Mouse (Mus musculus): ENCODE measurements around the gene Zfp62.

Gene Zfp62

DNA sequence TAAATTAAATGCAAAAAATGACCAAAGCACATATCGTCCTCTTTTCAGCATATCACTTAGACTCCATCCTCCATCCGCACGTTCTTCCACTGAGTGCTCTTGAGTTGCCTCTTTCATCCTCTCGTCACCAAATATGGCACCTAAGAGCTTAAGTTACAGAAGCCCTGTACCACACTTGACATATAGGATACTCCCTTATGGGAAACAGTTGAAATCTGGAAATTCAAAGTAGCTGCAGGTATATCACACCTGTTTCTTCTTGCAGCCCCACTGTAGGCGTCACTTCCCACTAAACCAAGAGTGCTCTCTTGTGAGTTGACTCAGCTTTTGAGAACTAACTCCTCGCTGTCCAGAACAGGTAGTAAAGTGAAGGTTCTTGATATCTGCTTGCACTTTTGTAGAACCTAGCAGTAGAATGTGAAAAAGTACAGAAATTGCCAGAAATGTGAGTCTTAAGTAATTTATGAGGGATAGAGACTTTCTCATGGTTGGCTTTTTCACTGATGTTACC, 2.0 kb downstream of the Zfp62 start:
- no peak for DNase-seq (ENCODE audit: low spot score)

DNA sequence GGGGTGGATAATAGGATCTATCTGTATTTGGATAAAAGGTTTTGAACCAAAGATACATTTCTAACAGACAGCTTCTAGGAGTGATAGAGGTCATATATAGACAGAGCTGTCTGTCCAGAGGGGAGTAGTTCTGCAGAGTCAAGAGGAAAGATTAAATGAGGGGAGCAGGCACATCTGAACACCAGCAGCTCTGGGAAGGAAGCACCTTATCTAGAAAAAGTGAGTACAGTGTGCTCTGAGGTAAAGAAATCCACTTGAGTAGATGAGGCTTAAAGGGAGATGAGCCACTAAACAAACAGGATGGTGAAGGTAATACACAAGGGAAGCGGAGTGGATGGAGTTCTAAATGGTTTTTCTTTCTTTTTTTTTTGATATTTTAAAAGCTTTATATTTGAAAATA, 4.4 kb downstream of the Zfp62 start:
- no peak for DNase-seq (ENCODE audit: low spot score)

DNA sequence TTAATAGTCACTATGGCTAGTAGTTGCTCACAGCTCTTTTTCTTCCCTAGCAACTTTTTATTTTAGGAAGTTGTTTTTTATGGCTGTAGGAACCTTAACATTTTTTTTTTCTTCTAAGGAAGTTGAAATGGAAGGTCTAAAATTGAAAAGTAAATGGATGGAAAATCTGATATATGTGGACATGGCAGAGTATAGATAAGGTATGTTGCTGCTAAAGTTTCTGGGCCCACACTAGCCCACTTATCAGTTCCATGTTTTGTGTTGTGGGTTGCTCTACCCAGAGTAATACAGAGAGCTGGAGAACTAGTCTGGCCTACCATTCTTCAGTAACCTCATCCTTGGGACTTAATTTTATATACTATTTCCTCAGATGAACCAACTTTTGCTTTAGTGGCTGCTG, 9.5 kb downstream of the Zfp62 start:
- no peak for DNase-seq (ENCODE audit: low spot score)

DNA sequence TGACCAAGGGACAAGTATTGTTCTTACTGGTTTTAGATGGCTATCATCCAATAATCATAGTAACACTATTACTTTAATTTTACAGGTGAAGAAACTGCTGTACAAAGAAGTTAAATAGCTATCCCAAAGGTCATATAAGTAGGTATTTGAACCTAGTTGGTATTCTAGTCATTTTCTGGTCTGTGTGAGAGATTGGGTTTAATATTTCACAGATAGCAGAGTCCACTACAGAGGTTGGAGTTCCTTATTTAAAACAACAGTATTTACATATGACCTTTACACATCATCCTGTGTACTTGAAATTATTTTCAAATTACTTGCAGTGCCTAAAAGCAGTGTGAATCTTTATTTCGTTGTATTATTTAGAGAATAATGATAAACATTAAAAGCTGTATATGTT, 10.4 kb downstream of the Zfp62 start:
- DNase-seq (ENCODE audit: low spot score) = no peak

DNA sequence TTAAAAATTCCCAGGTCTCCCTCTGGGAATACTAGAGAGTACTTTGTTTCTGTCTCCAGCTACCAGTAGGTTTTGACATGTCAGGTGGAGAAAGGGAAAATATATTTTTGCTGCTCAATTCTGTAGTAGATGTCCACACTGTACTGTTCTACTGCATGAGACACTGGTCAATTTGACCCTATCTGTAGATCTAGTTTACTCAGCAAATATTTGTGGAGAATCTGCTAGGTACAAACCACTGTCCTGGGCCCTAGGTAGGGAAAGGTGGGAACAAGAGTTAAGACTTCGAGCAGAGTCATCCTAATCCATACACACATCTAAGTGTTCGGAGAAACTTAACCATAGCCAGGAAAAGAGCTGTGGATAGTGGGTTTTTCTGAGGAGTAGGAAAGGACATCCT, 16.2 kb downstream of the Zfp62 start:
- DNase-seq (ENCODE audit: low spot score) = no peak

DNA sequence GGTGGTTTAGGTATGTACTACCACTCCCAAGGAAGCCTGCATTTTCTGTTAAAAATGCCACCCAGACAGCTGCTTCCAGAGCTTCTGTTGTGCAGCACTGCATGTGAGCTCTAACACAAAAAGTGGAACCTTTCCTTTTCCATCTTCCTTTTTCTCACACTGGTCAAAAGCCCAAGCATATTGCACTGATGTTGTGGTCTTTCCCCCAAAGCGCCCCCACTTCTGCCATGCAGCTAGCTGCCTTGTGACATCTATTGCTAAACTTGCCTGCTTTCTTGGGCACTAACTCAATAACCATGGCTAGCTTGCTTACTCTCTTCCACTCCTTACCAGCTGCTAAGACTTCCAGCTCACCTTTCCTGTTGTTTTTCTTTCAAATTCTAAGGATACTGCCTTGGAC, 21.4 kb downstream of the Zfp62 start:
- DNase-seq (ENCODE audit: low spot score) = no peak

DNA sequence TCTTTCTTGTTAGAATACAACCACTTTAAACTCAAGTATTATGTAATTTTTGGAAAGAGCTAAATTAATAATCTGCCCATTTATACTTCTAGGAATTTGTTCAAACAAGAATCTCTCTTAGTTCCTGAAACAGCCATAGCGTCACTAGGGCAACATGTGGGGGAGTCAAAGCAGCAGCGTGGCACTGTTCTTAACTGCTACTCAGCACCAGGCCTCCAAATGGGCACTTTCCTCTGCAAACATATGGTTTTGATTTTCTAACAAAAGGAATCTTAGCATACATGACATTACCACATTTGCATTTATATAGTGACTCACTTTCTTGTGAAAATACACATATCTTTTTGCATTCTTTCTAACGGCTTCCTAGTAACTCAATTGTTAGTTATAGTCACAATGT, 29.7 kb downstream of the Zfp62 start:
- no peak for DNase-seq (ENCODE audit: low spot score)

DNA sequence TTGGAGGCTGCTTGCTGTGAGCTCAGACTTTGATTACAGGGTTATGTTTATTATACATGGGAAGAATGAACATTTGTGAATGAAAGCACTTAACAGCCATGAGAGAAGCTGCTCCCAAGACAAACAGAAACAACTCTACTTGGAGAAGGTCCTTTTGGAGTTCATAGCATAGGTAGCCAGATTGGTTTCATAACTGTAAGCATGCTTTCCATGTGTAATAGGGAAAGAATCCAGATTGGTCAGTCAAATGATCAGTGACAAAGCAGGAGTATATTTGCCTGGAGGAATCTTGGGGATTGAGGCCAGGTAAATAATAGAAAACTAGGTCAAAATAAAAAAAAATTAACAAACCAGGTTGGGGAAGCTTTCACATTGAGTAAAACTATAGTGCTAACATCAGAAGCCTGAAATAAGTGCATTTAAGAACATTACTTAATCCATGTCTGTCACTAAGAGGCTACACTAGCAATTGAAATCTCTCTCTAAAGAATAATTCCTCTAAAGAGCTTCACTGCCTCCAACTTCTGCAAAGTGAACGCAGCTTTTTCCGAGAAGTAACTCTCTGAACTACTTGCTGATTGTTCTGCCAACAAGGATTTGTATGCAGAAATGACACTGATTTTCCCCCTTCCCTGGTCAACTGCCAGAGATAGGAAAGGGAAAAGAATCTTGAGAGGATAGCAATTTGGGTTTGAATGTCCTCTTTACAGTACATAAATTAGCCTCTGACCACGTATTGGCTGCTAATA, 32.5 kb downstream of the Zfp62 start:
- no peak for DNase-seq (ENCODE audit: low spot score)

DNA sequence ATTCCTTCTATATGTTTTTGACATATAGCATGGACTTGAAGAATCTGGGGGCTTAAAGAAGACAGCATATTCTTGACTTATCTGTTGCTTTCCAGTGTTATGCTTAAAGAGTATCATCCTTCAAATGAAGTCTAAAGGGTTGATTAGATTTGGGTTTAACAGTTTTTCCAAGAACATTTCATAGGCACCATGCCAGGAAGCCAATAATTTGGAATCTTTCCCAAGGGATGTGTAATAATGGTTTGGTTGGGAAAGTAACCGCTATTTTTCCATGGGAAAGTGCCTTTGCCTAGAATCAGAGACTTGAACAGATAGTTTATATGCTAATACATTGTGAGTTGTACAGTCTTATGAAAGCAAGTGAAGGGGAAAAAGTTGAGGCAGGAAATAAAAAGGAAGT, 33.8 kb downstream of the Zfp62 start:
- no peak for DNase-seq (ENCODE audit: low spot score)

DNA sequence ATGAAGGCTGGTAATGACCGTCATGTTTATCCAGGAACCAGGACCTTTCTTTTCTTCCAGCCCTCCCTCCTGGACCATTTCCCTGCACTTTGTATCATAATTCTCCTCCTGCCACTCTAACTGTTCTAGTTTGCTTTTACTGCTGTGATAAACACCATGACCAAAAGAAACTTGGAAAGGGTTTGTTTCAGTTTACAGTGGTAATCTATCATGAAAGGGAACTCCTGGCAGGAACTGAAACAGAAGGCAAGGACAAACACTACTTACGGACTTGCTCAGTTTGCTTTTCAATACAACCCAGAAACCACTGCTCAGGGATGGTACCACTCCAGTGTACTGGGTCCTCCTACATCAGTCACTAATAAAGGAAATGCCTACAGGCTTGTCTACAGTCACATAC, 34.4 kb downstream of the Zfp62 start:
- DNase-seq (ENCODE audit: low spot score) = no peak

DNA sequence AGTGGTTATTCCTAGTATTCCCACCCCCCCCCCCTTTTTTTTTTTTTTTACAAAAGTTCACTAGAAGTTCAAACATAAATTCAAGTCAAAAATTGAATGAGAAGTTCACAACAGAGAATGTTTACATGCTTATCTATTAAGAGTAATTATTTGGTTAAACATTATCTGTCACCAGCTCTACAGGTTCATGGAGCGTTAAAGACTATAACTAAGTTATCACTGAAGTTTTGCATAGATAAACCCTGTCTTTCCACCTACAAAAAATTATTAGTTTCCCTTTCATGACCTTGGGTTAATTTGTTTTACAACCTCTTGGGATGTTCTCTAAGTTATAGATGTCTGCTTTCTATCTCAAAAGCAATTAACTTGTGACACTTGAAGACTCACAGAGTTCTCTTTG, 37.2 kb downstream of the Zfp62 start:
- DNase-seq (ENCODE audit: low spot score) = no peak

DNA sequence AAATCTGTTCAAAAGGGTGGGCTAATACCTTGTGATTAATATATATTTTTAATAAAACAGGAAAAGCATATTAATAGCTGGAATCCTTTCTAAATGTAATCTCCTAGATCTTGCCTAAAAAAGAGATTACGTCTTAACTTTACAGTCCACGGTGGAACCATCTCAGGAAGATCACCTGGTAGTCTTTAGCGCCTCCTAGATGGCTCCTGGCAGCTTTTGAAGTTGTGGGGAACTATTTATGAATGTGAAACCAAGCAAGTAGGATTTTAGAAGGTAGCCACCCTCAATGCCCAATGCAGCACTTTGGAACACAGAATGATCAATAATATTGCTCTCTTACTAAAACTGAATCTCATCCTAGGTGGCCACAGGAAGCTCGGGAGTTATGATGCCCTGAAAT, 37.8 kb downstream of the Zfp62 start:
- DNase-seq (ENCODE audit: low spot score) = no peak

DNA sequence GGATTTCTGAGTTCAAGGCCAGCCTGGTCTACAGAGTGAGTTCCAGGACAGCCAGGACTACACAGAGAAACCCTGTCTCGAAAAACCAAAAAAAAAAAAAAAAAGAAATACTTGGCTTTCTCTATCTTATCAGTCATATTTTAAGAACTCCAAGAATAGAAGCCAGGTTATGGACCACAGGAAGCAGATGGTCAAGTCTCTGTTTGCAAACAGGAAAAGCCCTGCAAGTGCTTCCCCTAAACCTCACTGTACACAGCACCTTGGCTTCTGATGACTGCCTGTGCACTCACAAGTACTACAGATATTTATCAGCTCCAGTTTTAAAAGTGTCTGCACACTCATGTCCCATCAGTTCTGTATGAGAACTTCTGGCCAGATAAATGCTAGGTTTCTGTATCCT, 38.4 kb downstream of the Zfp62 start:
- DNase-seq (ENCODE audit: low spot score) = no peak

DNA sequence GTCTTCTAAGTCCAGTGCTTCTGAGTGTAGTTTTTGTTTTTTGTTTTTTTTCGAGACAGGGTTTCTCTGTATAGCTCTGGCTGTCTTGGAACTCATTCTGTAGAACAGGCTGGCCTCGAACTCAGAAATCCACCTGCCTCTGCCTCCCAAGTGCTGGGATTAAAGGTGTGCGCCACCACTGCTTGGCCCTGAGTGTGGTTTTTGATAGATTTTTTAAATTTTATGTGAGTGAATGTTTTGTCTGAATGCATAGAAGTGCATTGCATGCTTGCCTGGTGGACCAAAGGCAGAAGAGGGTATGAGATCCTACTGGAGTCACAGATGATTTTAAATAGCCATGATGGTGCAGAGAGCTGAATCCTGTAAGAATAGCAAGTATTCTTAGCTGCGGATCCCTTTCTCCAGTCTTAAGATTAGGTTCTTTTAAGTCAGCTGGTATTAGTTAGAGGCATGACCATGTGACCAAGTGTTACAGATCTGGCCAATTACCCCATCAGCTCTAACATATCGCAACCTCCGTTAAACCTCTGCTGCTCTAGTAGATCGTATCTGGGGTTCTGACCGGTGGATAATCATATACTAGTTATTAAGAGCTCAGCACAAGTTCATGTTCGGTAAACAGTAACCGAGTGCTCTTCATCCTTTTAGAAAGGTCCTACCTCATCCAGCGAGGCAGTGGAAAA, 40.0 kb downstream of the Zfp62 start:
- no peak for DNase-seq (ENCODE audit: low spot score)

DNA sequence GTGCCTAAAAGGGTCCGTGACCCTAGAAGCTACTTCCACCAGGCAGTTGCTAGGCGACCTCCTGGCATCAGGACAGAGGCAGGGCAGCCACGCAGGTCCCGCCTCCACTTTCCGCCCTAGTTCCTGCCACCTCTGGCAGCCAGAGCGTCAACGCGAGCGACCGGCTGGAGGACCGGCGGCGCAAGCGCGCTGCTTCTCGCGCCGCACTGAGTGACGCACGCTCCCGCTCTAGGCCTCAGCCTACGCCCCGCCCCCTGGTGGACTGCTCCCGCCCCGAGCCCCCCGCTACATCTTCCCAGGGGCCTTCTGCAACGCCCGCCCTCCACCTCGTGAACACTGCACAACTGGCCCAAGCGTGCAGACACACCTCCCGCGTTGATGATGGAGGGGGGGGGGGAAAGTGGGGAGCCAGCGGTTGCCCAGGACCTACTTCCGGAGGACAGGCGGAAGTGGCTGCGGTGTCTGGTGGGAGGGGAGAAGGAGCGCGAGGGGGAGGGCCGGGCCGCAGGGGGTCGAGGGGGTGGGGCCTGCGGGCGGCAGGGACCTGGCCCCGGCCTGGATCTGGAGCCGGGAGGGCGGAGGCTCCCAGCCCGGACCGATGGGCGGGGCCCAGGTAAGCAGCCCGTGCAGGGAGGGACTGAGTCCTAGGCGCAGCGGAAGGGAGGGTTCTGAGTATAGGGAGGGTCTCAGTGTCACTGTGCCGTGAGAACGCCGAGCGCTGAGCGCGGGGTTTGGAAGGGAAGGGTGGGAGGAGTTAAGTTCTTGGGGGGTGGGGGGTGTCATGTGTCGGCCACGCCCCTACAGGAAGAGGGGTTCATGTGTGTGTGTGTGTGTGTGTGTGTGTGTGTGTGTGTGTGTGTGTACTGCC, 40.9 kb downstream of the Zfp62 start, which contains the start of gene Mgat1:
Mgat1 (plus strand) TSS at position 465 of the 868 bp plus-strand sequence.
- DNase-seq (ENCODE audit: low spot score) = peak; percentile 94

DNA sequence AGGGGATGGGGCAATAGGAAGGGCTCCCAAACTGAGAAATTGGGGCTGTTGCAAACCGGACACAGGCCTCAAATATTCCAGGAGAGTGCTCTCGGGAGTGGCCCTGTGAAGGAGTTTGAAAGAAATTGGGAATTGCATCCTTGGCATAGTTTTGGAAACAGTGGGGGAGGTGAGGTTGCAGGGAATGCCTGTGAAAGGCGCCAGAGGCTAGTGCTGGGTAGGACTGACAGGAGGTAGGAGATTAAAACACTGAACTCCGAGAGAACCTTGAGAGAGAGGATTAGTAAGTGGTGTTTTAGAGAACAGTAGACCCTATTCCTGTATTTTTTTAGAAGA, 41.5 kb downstream of the Zfp62 start:
- DNase-seq (ENCODE audit: low spot score) = no peak

DNA sequence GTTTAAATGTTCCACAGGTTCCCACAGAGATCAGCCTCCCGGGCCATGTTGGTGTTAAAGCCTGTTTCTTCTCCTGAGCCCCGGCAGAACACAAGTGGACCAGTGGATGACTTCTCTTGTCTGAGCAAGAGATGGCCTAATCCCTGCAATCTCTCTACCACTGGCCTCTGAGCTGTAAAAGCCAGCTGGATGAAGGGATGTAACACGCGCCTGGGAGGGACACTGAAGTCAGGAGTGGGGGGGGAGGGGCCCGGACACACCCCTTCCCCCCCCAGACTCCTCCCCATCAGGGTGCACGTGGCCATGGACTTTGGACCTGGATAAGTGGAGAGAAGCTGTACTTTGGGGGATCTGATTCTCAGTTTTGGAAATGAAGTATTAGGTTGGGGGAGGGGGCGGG, 42.1 kb downstream of the Zfp62 start:
- DNase-seq (ENCODE audit: low spot score) = no peak

DNA sequence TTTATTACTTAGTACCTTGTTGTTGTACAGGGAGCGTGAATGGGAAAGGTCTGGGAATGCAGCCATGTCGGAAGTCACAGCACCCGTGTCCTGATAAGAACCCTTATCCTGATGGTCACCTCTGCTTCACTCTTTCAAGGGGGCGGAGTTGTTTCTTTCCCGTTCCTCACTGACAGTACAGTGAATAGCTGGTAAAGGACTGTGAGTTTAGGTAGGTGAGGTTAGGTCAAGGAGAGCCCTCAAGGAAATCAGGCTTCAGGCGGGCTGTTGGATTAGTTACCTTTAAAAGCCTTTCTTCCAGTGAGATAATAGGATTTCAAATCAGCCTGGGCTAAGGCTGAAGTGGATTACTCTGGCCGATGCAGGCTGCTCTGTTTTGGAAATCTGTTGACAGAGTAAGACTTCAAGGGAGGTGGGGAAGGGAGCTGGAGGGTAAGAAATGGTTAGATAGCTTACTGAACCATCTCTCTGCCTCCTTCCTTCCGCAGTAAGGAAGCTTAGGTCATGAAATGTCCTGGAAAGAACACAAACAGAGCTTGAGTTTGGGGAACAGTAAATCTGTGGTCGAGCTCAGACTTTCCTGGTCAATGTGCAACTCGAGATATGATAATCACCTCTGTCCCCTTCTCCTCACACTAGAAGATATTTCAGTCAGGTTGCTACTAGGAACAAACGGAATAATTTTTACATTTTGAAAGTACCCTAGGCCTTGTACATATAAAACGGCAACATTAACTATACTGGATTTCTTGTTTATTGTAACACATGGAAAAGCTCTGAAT, 42.7 kb downstream of the Zfp62 start:
- no peak for DNase-seq (ENCODE audit: low spot score)

DNA sequence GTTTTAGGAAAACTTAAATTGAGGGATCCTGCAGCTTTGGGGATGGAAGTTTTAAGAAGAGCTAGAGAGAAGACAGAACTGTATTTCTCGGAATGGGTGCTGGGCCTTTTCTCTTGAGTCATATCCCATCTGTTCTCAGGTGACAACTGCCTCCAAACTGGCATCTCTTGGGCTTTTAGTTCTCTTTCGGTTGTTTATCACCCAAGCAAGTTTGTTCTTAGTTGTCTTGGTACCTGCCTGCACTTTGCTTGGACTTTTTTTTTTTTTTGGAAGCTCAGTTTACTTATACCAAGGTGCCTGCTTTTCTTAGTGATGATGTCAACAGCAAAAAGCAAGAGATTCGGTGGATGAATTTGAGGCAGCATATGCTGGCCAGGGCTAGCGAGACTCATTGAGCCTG, 43.4 kb downstream of the Zfp62 start:
- no peak for DNase-seq (ENCODE audit: low spot score)

DNA sequence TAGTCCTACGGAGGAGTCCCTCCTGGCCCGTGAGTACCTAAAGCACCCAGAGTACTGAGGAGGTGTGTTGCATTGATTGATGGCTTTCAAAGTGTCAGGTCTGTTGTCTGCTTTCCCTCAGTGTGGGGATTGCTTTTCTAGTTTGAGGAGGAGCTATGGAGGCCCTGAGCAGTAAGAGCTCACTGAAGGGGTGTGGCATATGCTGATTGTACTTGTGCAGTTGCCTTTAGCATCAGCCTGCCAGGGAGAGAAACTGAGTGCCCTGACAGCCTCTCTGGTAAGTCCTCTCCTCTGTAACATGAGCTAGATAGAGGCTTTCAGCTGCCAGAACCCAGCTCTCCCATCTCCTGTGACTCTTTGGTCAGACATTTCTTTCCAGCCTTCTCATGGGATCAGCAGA, 44.2 kb downstream of the Zfp62 start:
- no peak for DNase-seq (ENCODE audit: low spot score)

DNA sequence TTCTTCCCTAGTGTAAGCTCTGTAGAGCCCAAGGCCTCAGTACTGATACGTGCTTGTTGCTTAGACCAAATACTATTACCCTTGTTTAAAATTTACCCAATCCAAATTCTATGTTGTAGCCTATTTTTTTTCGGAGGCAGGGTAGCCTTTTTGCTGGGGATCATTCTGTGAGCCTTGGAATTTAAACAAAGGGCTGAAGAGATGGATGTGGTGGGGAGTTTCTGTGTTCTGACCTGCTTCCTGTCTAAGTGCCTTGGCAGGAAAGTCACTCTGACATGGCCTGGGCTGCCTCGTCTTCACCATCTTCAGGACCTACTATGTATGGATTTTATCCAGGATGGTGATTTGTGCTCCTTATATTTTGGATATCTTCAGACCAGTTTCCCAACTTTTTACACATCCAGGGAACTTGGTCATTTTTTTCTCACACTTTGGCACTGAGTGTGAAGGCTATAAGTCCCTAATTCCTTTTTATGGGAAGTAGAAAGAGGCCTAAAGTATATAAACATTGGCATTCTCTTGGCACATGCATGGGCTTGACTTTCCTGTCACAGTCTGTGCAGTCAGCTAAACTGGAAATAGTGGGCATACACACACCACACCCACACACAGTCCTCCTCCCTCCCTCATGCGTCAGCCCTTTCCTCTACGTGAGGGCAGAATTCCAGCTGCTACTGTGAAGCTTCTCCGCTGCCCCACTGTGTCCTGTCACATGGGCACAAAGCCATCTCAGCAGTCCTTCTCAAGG, 45.3 kb downstream of the Zfp62 start:
- DNase-seq (ENCODE audit: low spot score) = no peak

Data from ovary, postnatal 36 days (tissue).